ENCODE assay signal across 8 mouse cellular contexts in the genomic region with DNA sequence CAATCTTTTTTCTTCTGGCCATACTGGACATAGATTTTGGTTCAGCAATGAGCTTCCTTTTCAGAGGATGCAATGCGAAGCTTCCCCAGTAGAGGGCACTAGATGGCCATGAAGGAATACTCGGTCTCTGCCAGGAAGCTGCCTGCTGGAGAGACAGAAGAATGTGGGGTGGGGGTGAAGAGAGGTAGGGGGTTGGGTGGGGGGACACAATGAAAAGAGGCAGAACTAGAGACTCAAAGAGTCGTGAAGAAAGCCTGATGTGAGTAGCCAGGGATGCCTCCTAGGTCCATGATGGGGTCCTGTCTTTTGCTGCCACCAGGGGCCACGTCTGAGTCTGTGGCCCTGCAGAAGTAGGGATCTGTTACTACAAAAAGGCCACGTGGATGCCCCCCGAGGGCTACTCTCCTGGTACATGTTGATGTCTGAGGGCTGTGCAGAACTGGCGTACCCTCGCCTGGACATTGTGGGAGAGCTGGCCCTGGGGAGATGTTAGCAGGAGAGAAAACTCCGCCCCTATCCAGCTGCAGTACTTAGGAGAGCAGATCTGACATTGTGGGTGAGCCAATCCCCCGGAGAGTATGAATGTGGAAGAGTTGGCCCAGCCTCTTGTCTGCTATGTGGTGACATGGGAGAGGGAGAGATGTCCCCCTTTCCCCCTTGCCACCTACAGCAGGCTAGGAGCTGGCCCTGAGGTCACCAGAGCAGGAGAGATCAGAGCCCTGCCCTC. TPM values are rescaled to one million over a fixed set of nuclear protein-coding genes. Genes with fewer than 3 reads are reported as not detected.
DNase-seq lines count a peak whose midpoint lies in the region; ATAC-seq lines count a peak whose summit lies in the region.

No protein-coding gene starts in this region.

- H3K36me3 ChIP-seq in intestine, embryonic 15.5 days, result no peaks in the 10 kb centered on the region

- H3K9ac ChIP-seq in intestine, embryonic 15.5 days, result no peak overlapping the region

- H3K27me3 ChIP-seq in intestine, embryonic 15.5 days (replicated peaks), result no peaks in the 10 kb centered on the region

- H3K9me3 ChIP-seq in intestine, embryonic 15.5 days, result no peaks in the 10 kb centered on the region

- WGBS in intestine, embryonic 15.5 days, result 30% methylated on average over 10 of the region's 10 CpGs

- DNase-seq in cerebellum, adult 11 months, result peak; percentile 30
- peak; percentile 68 to 83 for DNase-seq in cerebellum, postnatal 25 days
- peak; percentile 34 for DNase-seq in gastrocnemius, adult 8-10 months (ENCODE audit: low spot score in 2 of 2)
- DNase-seq in left cerebral cortex, adult 8-10 months (ENCODE audit: low spot score in 2 of 2), result peak; percentile 31 to 71
- DNase-seq in right cerebral cortex, postnatal 4 days, result peak; percentile 91

- 0 out of 2 replicates have a peak, but pooled peaks cover 2% of the 10 kb centered on the region for H3K4me1 ChIP-seq in intestine, embryonic 15.5 days (replicated peaks)

- ATAC-seq in cerebellum, adult (ENCODE audit: insufficient number of reproducible peaks, low FRiP score, low TSS enrichment), result no peak
- peak; percentile 46 for ATAC-seq in intestine, embryonic 15.5 days
- ATAC-seq in megakaryocyte-erythroid progenitor cell, adult 5-6 weeks (replicated peaks; ENCODE audit: low FRiP score, low TSS enrichment, poor library complexity, severe bottlenecking), result 0 out of 2 replicates have a peak, but pooled peaks have one; percentile 57

- H3K27ac ChIP-seq in intestine, embryonic 15.5 days, result no peak overlapping the region

- H3K4me3 ChIP-seq in intestine, embryonic 15.5 days (replicated peaks), result no peak overlapping the region

- H3K4me2 ChIP-seq in intestine, embryonic 15.5 days (replicated peaks), result no peak overlapping the region

RNA-seq across cellular contexts. Expression of a gene that starts 43.4 kb away (rescaled TPM):
- total RNA-seq in gastrocnemius, adult 8-10 months (2022), result 1 to 10 TPM in 3 of 4 experiments, under 1 TPM in 1; 0.97 to 4.4 (median 1.6) TPM
- 13.4 and 13.6 TPM in 2 replicates for polyA plus RNA-seq in intestine, embryonic 15.5 days (2015; fragmentation: Nextera tagmentation; extraction: Ambion mirVana)
- total RNA-seq in left cerebral cortex, adult 8-10 months (2022), result 1 to 10 TPM; 7.8 to 8.8 (median 8.0) TPM
- total RNA-seq in megakaryocyte-erythroid progenitor cell, adult 5-6 weeks (2014; fragmentation: Nextera tagmentation), result not detected in 2 replicates
- not detected in 2 replicates for total RNA-seq in megakaryocyte-erythroid progenitor cell, adult 5-6 weeks (2017)

Comparison
In these comparisons a context has a peak if more than half of its experiments do, and no peak if none do; other contexts are left out.
1. DNase-seq: peak in every context shown above with its lines; median percentile 91 in right cerebral cortex, postnatal 4 days; 76 in cerebellum, postnatal 25 days; 51 in left cerebral cortex, adult 8-10 months; 34 in gastrocnemius, adult 8-10 months; 30 in cerebellum, adult 11 months.